Mouse (Mus musculus) lung, postnatal 0 days (tissue): ENCODE results near the gene Sirt3.

ENCODE experiments used
- CTCF ChIP-seq: IDR thresholded peaks from 2 replicates; pipeline ENCODE4 v1.5.1; 2016; ENCODE audit warnings: antibody characterized with exemption, mild to moderate bottlenecking
- EP300 ChIP-seq: IDR thresholded peaks from 2 replicates; pipeline ENCODE4 v1.6.1; 2016; ENCODE audit warnings: antibody characterized with exemption, mild to moderate bottlenecking, control low read depth

GRCm38 (mm10) chr7:140860728-140861127, 21.4 kb downstream of the Sirt3 start:
- TF ChIP-seq EP300 (no peak), CTCF (no peak)
